Mouse (Mus musculus) liver, adult 2 months (tissue): ENCODE data around the gene Klc4. TPM values are rescaled to one million over a fixed set of nuclear protein-coding genes. Genes with fewer than 3 reads are reported as not detected.

Experiments
- DNase-seq: peaks from one replicate; pipeline ENCODE4 v3.0.0-alpha.2; 2011; ENCODE audit warnings: low read depth, low spot score; ENCODE audit errors: extremely low read depth
- H3K27ac ChIP-seq: fragments of 200-500 bp; replicated peaks from 2 replicates; pipeline ENCODE4 v1.5.1; 2012; ENCODE audit warnings: low read depth, mild to moderate bottlenecking, control low read depth, inconsistent platforms, low read length; ENCODE audit not compliant: insufficient read depth
- H3K27me3 ChIP-seq: fragments of 200-500 bp; 2 replicates; pipeline ENCODE4 v1.6.1; 2012; ENCODE audit warnings: mild to moderate bottlenecking, moderate library complexity, low read length, inconsistent platforms; ENCODE audit not compliant: control insufficient read depth, insufficient read depth
- H3K36me3 ChIP-seq: fragments of 200-500 bp; 2 replicates; pipeline ENCODE4 v1.6.1; 2012; ENCODE audit warnings: low read length, inconsistent platforms; ENCODE audit not compliant: control insufficient read depth, insufficient read depth
- H3K4me1 ChIP-seq: fragments of 200-500 bp; 2 replicates; pipeline ENCODE4 v1.6.1; 2011; ENCODE audit warnings: low read length; ENCODE audit not compliant: control insufficient read depth, insufficient read depth
- H3K4me3 ChIP-seq: fragments of 200-500 bp; 2 replicates; pipeline ENCODE4 v1.5.1; 2011; ENCODE audit warnings: low read depth, mild to moderate bottlenecking, control low read depth, low read length, moderate library complexity; ENCODE audit not compliant: insufficient read depth
- H3K79me2 ChIP-seq: fragments of 200-500 bp; 2 replicates; pipeline ENCODE4 v1.6.1; 2012; ENCODE audit warnings: inconsistent platforms, mild to moderate bottlenecking, low read length, moderate library complexity; ENCODE audit not compliant: control insufficient read depth, insufficient read depth
- H3K9ac ChIP-seq: fragments of 200-500 bp; 2 replicates; pipeline ENCODE4 v1.6.1; 2012; ENCODE audit warnings: low read depth, mild to moderate bottlenecking, control low read depth, inconsistent platforms, low read length
- CTCF ChIP-seq: fragments of 200-500 bp; IDR thresholded peaks from 2 replicates; pipeline ENCODE4 v1.5.1; 2011; ENCODE audit warnings: low read depth, low read length, control low read depth
- POLR2A ChIP-seq: fragments of 200-500 bp; IDR thresholded peaks from 2 replicates; pipeline ENCODE4 v1.6.1; 2011; ENCODE audit warnings: low read length, control low read depth; ENCODE audit not compliant: insufficient read depth; ENCODE audit errors: extremely low read depth
- WGBS: fragments of 180-500 bp; shearing (Covaris S2); methylation state at CpG from one replicate; pipeline ENCODE4 v1.1.7; 2018; 5-methylcytosine and 5-hydroxymethylcytosine counted together
- polyA plus RNA-seq: library from polyadenylated mRNA; depleted of rRNA; stranded (reverse); fragments of >200 nt; gene quantifications from 2 replicates; pipeline ENCODE4 v1.2.3, GENCODE M21; 2012
- total RNA-seq: library from RNA; depleted of rRNA; stranded (reverse); fragments of >200 nt; gene quantifications from 2 replicates; pipeline ENCODE4 v1.2.3, GENCODE M21; 2014

Gene Klc4
- total and polyA plus RNA-seq, 2 experiments = 46.6 to 49.0 TPM

GRCm38 (mm10) chr17:46629685-46630441 lies 16.0 kb downstream of the Klc4 start:
- Histone ChIP-seq H3K27ac (no peak overlapping the region), H3K79me2 (no peaks in the 10 kb centered on the region), H3K36me3 (peaks cover 7% of the 10 kb centered on the region; the same call in 1 of the 2 replicates), H3K4me3 (no peak overlapping the region), H3K9ac (no peak overlapping the region), H3K4me1 (no peaks in the 10 kb centered on the region), H3K27me3 (no peaks in the 10 kb centered on the region)
- 61% methylated on average over 12 of the region's 12 CpGs for WGBS
- no peak for DNase-seq
- TF ChIP-seq POLR2A (no peak), CTCF (no peak)

GRCm38 (mm10) chr17:46628791-46629684 lies 16.8 kb downstream of the Klc4 start, which contains the start of gene Ptk7:
Ptk7 (minus strand) TSS chr17:46629504.
- H3K27me3 ChIP-seq = no peaks in the 10 kb centered on the region
- no peaks in the 10 kb centered on the region for H3K79me2 ChIP-seq
- H3K27ac ChIP-seq = no peak within 1 kb of the TSS
- TF ChIP-seq POLR2A (no peak), CTCF (no peak)
- H3K4me3 ChIP-seq = peak within 1 kb of the TSS; percentile 50
- DNase-seq = no peak
- H3K9ac ChIP-seq = peak within 1 kb of the TSS; percentile 68
- peaks cover 7% of the 10 kb centered on the region; the same call in 1 of the 2 replicates for H3K36me3 ChIP-seq
- no peaks in the 10 kb centered on the region for H3K4me1 ChIP-seq
- WGBS = 7% methylated on average over 77 of the region's 90 CpGs

- Histone ChIP-seq H3K9ac (peak overlapping the region; percentile 68; the same call in 1 of the 2 replicates), H3K27me3 (no peaks in the 10 kb centered on the region), H3K79me2 (no peaks in the 10 kb centered on the region), H3K4me3 (peak overlapping the region; percentile 50), H3K27ac (no peak overlapping the region), H3K4me1 (no peaks in the 10 kb centered on the region), H3K36me3 (peaks cover 6% of the 10 kb centered on the region; the same call in 1 of the 2 replicates)
- TF ChIP-seq CTCF (no peak), POLR2A (no peak)
- DNase-seq = no peak
- WGBS = 21% methylated on average over 13 of the region's 13 CpGs
Observed at GRCm38 (mm10) chr17:46628471-46628790, 17.4 kb downstream of the Klc4 start.

GRCm38 (mm10) chr17:46627409-46627808 lies 18.4 kb downstream of the Klc4 start:
- H3K79me2 ChIP-seq = no peaks in the 10 kb centered on the region
- no peaks in the 10 kb centered on the region for H3K4me1 ChIP-seq
- no peaks in the 10 kb centered on the region for H3K27me3 ChIP-seq
- H3K36me3 ChIP-seq = peaks cover 4% of the 10 kb centered on the region; the same call in 1 of the 2 replicates
- WGBS = 87% methylated on average over 6 of the region's 6 CpGs
- no peak for DNase-seq
- no peak overlapping the region for H3K4me3 ChIP-seq
- no peak overlapping the region for H3K27ac ChIP-seq
- H3K9ac ChIP-seq = no peak overlapping the region
- TF ChIP-seq POLR2A (no peak), CTCF (no peak)

GRCm38 (mm10) chr17:46624598-46624997 lies 21.2 kb downstream of the Klc4 start:
- H3K4me3 ChIP-seq = no peak overlapping the region
- no peaks in the 10 kb centered on the region for H3K79me2 ChIP-seq
- H3K27ac ChIP-seq = no peak overlapping the region
- 77% methylated on average over 12 of the region's 12 CpGs for WGBS
- no peak overlapping the region for H3K9ac ChIP-seq
- no peaks in the 10 kb centered on the region for H3K36me3 ChIP-seq
- TF ChIP-seq POLR2A = no peak
- no peak for TF ChIP-seq CTCF
- H3K4me1 ChIP-seq = no peaks in the 10 kb centered on the region
- DNase-seq = no peak
- no peaks in the 10 kb centered on the region for H3K27me3 ChIP-seq
